Mouse (Mus musculus): ENCODE measurements at regions not wholly inside any gene's neighbourhood (a gene's known extent, or its start where the extent isn't known, plus 50 kb on each side); places are given as distances from the start of the nearest gene placed in this dataset.

- no peak for DNase-seq
Observed at GRCm38 (mm10) chr4:64200808-64201190, 154.0 kb upstream of the Tnc start.

- DNase-seq: no peak
Observed at GRCm38 (mm10) chr4:64200151-64200807, 153.5 kb upstream of the Tnc start.

DNA sequence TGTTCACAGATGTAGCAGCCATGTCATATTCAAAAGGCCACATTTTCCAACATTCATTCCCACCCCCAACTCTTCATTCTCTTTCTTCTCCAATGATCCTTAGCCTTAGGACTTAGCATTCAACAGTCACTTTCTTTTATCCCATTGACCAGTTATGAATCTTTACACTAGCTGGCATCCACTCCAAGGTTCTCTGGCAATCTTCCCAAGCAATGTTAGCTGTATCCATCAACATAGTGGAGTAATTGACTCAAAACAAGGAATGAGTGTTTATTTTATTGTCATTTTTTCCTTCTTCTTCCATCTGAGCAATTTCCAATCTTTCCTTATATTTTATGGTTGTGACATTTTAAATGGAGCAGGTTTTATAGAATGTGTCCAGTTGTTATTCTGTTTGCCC, 138.2 kb upstream of the Tnc start:
- DNase-seq: no peak

DNA sequence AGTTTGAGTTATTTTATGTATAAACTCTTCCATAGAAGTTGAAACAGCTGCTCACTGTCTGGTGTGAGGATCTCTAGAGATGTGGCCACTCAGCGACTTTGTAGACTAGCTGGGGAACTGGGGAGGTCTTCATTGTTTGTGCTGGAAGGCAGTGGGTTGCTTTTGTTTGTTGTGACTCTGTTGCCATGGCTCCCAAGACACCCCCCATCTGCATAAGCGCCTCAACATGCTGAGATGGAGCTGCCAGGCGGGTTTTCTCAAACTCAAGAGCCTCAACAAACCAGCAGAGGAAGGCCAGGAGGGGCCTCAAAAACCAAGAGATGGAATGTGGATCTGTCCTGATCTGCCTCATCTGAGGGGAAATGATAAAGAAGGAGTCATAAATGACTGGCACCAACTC, 129.1 kb upstream of the Tnc start:
- no peak for DNase-seq

GRCm38 (mm10) chr4:64171476-64171875, 124.7 kb upstream of the Tnc start:
- DNase-seq: peak; percentile 33

GRCm38 (mm10) chr4:64148989-64149463, 102.2 kb upstream of the Tnc start:
- DNase-seq: no peak

DNA sequence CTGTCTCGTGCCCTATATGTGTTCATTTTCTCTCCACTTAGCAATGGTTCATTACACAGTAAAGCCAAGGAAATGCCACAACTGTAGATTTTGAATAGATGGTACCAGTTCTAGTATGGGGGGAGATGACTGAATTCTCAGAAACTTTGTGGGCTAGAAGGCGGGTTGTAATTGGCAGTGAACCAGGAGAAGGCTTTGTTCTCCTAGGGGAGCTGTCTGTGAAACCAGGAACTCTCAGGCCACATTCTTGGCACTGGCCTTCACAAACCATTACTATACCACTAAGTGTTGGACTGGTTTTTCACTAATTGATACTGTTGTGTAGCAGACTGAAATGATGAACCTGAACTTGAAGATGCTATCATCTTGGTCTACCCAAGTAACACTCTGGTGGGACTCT, 99.1 kb upstream of the Tnc start:
- no peak for DNase-seq

- no peak for DNase-seq
Observed at GRCm38 (mm10) chr4:64142963-64143362, 96.1 kb upstream of the Tnc start.

- no peak for DNase-seq
Observed at GRCm38 (mm10) chr4:64142356-64142787, 95.6 kb upstream of the Tnc start.

- no peak for DNase-seq
Observed at GRCm38 (mm10) chr4:64139836-64140235, 93.0 kb upstream of the Tnc start.

DNA sequence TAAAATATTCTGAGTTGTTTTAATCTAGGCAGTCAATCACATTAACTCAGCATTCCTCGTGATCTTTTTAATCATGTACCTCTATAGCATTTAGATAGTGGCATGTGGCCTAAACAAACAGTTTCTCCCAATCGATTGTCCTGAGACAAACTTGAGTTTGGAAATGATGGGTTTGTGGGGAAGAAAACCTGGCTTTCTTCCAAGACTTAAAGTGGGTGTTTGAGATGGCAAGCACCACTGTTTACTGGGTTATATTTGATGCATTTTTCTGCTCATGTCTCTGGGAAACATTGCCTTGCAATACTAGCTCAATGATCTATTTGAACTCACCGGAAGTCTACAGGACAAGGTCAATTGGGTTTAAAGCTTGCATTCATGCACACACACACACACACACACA, 88.2 kb upstream of the Tnc start:
- no peak for DNase-seq

DNA sequence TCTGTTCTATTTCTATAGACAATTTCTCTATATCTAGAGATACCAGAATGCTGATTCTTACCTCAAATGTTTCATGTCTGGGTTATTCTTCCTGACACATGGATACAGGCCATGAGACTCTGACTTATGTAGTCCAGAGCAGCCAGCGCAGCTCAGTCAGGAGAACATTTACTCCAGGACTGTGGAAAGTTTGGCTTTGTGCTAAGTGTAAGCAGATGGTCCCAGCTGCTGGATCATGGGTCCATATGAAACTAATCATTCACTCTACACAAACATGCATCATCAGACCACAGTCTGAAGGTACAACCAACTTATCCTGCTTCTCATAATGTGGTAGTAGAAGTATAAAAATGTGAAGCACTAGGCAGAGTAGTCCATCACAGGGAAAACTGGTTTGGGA, 82.5 kb upstream of the Tnc start:
- DNase-seq: peak; percentile 29

GRCm38 (mm10) chr4:64124387-64125088, 77.7 kb upstream of the Tnc start:
- DNase-seq: peak; percentile 1

GRCm38 (mm10) chr4:64123675-64124074, 76.9 kb upstream of the Tnc start:
- no peak for DNase-seq

- no peak for DNase-seq
Observed at GRCm38 (mm10) chr4:64098247-64098646, 51.4 kb upstream of the Tnc start.

Data from embryo, embryonic 11 days (tissue).